ENCODE assay signal across 13 mouse cellular contexts in the genomic region with DNA sequence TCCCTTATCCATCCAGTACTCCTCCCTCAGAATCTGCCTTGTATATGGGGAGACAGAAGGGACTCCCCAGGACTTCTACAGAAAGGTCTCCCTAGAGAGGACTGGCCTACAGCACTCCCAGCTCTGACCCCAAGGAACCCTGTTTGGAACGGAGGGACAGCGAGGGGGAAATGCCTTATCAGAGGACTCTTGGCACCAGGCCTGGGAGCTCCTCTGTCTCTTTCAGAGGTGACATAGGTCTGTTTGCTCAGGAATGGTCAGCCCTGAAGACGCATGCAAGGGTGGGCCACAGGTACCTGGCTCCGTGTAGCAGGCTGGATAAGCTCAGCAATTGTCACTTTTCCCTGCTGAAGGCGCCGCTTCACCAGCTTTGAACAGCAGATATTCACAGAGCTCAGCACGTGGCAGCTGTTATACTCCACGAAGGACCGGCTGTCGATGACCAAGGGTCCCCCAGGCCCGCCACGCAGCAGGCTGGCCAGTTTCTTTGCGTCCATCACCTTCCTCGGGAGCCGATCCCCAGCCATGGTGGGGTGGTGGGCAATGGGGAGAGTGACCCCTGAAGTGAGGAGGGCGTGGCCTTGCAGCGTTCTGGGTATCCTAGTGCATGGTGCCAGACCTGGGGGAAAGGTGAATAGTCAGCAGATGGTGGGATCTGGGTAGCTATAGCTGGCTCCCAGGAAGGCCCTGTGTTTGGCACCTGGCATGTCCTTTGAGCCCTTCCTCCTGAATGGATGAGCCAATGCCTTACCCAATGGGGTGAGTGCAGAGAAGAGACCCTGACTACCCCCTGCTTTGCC. TPM values are rescaled to one million over a fixed set of nuclear protein-coding genes. Genes with fewer than 3 reads are reported as not detected.
DNase-seq lines count a peak whose midpoint lies in the region; ATAC-seq lines count a peak whose summit lies in the region.
"Had no signal": no experiment of that assay in that cellular context is flagged by ENCODE, and none has a peak within 500 bp of the region (broad histone marks: within the 10 kb centered on the region; RNA-seq: fewer than 3 reads in every experiment).

No protein-coding gene starts in this region.

- peak overlapping the region; percentile 25; the same call in 1 of the 2 replicates for H3K9ac ChIP-seq in limb, embryonic 13.5 days
- H3K9ac ChIP-seq in hindbrain, embryonic 14.5 days: peak overlapping the region; percentile 99
- H3K9ac ChIP-seq in neural tube, embryonic 12.5 days: peak overlapping the region; percentile 40

- DNase-seq in adrenal gland, adult (ENCODE audit: inconsistent age in 2 of 2, low spot score in 1 of 2): peak; percentile 42 to 59
- no peak for DNase-seq in adrenal gland, postnatal 14 days
- no peak for DNase-seq in limb, embryonic 10.5 days (ENCODE audit: low spot score)
- DNase-seq in hindbrain, embryonic 14.5 days (ENCODE audit: low spot score): no peak
- DNase-seq in thymus, postnatal 0 days (ENCODE audit: low spot score): no peak
- DNase-seq in embryo, embryonic 10.5 days (ENCODE audit: low spot score): no peak
- DNase-seq: lung, postnatal 36 days had no signal

- H3K4me1 ChIP-seq in limb, embryonic 13.5 days: peaks cover 31% of the 10 kb centered on the region
- H3K4me1 ChIP-seq in limb, embryonic 10.5 days: peaks cover 34% of the 10 kb centered on the region
- peaks cover 67% of the 10 kb centered on the region for H3K4me1 ChIP-seq in hindbrain, embryonic 14.5 days (replicated peaks; ENCODE audit: control insufficient read depth, insufficient read depth, low read length)
- peaks cover 68% of the 10 kb centered on the region for H3K4me1 ChIP-seq in neural tube, embryonic 12.5 days

- H3K27ac ChIP-seq in limb, embryonic 13.5 days: no peak overlapping the region; the same call in 1 of the 2 replicates
- no peak overlapping the region for H3K27ac ChIP-seq in limb, embryonic 10.5 days
- peak overlapping the region; percentile 84 for H3K27ac ChIP-seq in hindbrain, embryonic 14.5 days
- peak overlapping the region; percentile 86 for H3K27ac ChIP-seq in neural tube, embryonic 12.5 days

- H3K36me3 ChIP-seq in limb, embryonic 13.5 days: no peaks in the 10 kb centered on the region
- no peaks in the 10 kb centered on the region for H3K36me3 ChIP-seq in limb, embryonic 10.5 days
- peaks cover 44% of the 10 kb centered on the region for H3K36me3 ChIP-seq in hindbrain, embryonic 14.5 days (replicated peaks; ENCODE audit: control insufficient read depth, insufficient read depth)
- H3K36me3 ChIP-seq in neural tube, embryonic 12.5 days: peaks cover 31% of the 10 kb centered on the region
- H3K36me3 ChIP-seq: G1E had no signal

- peaks cover 98% of the 10 kb centered on the region for H3K27me3 ChIP-seq in limb, embryonic 13.5 days
- peaks cover 97% of the 10 kb centered on the region for H3K27me3 ChIP-seq in limb, embryonic 10.5 days (ENCODE audit: low read depth, poor library complexity, severe bottlenecking)
- no peaks in the 10 kb centered on the region for H3K27me3 ChIP-seq in hindbrain, embryonic 14.5 days (ENCODE audit: control insufficient read depth, insufficient read depth, low read length)
- H3K27me3 ChIP-seq in neural tube, embryonic 12.5 days (replicated peaks): peaks cover 10% of the 10 kb centered on the region

- ATAC-seq in limb, embryonic 13.5 days (ENCODE audit: low FRiP score, low read depth): no peak
- no peak for ATAC-seq in hindbrain, embryonic 14.5 days (ENCODE audit: low FRiP score)
- ATAC-seq in neural tube, embryonic 12.5 days (ENCODE audit: low FRiP score, low read depth): no peak

- H3K9me3 ChIP-seq in limb, embryonic 13.5 days: no peaks in the 10 kb centered on the region
- H3K9me3 ChIP-seq in limb, embryonic 10.5 days (replicated peaks): no peaks in the 10 kb centered on the region
- H3K9me3 ChIP-seq in hindbrain, embryonic 14.5 days (ENCODE audit: control insufficient read depth, low read length): no peaks in the 10 kb centered on the region
- no peaks in the 10 kb centered on the region for H3K9me3 ChIP-seq in neural tube, embryonic 12.5 days

- 62% methylated on average over 17 of the region's 17 CpGs for WGBS in limb, embryonic 13.5 days
- WGBS in limb, embryonic 10.5 days: 59% methylated on average over 17 of the region's 17 CpGs
- 42% methylated on average over 17 of the region's 17 CpGs for WGBS in hindbrain, embryonic 14.5 days
- 57% methylated on average over 17 of the region's 17 CpGs for WGBS in neural tube, embryonic 12.5 days

- H3K4me3 ChIP-seq in limb, embryonic 13.5 days: no peak overlapping the region
- no peak overlapping the region for H3K4me3 ChIP-seq in limb, embryonic 10.5 days
- 0 out of 2 replicates have a peak overlapping the region, but pooled peaks have one; percentile 2 for H3K4me3 ChIP-seq in hindbrain, embryonic 14.5 days (replicated peaks; ENCODE audit: low read length)
- no peak overlapping the region for H3K4me3 ChIP-seq in neural tube, embryonic 12.5 days

- H3K4me2 ChIP-seq in limb, embryonic 13.5 days (replicated peaks): no peak overlapping the region
- peak overlapping the region; percentile 72 for H3K4me2 ChIP-seq in hindbrain, embryonic 14.5 days (replicated peaks)
- H3K4me2 ChIP-seq in neural tube, embryonic 12.5 days (replicated peaks): peak overlapping the region; percentile 88

RNA-seq across cellular contexts. Expression of a gene that starts 5.8 kb away (rescaled TPM):
- 7.3 and 8.4 TPM in 2 replicates for total RNA-seq in adrenal gland, postnatal 14 days (2021)
- 2.3 and 2.7 TPM in 2 replicates for polyA plus RNA-seq in limb, embryonic 13.5 days (2015; fragmentation: Nextera tagmentation; extraction: Ambion mirVana)
- polyA plus RNA-seq in limb, embryonic 10.5 days (2016; fragmentation: Nextera tagmentation; extraction: Ambion mirVana): 0.26 and 0.34 TPM in 2 replicates
- 133 and 142 TPM in 2 replicates for polyA plus RNA-seq in hindbrain, embryonic 14.5 days (2014; fragmentation: Nextera tagmentation; extraction: Ambion mirVana)
- 61.6 and 63.6 TPM in 2 replicates for polyA plus RNA-seq in neural tube, embryonic 12.5 days (2016; fragmentation: Nextera tagmentation; extraction: Ambion mirVana)
- polyA plus RNA-seq in thymus, postnatal 0 days (2015; fragmentation: Nextera tagmentation; extraction: Ambion mirVana): 0.34 and 0.58 TPM in 2 replicates
- polyA plus RNA-seq: G1E had no signal

RNA-seq across cellular contexts. Expression of a gene that starts 29.0 kb away (rescaled TPM):
- total RNA-seq in adrenal gland, postnatal 14 days (2021): 47.4 and 48.6 TPM in 2 replicates
- polyA plus RNA-seq in limb, embryonic 13.5 days (2015; fragmentation: Nextera tagmentation; extraction: Ambion mirVana): 70.7 and 71.4 TPM in 2 replicates
- polyA plus RNA-seq in limb, embryonic 10.5 days (2016; fragmentation: Nextera tagmentation; extraction: Ambion mirVana): 67.8 and 74.4 TPM in 2 replicates
- 46.4 and 50.2 TPM in 2 replicates for polyA plus RNA-seq in hindbrain, embryonic 14.5 days (2014; fragmentation: Nextera tagmentation; extraction: Ambion mirVana)
- 51.3 and 52.2 TPM in 2 replicates for polyA plus RNA-seq in neural tube, embryonic 12.5 days (2016; fragmentation: Nextera tagmentation; extraction: Ambion mirVana)
- 92.2 and 93.5 TPM in 2 replicates for polyA plus RNA-seq in thymus, postnatal 0 days (2015; fragmentation: Nextera tagmentation; extraction: Ambion mirVana)

RNA-seq across cellular contexts. Expression of a gene that starts 30.7 kb away (rescaled TPM):
- total RNA-seq in adrenal gland, postnatal 14 days (2021): not detected in 2 replicates
- not detected in 2 replicates for polyA plus RNA-seq in limb, embryonic 13.5 days (2015; fragmentation: Nextera tagmentation; extraction: Ambion mirVana)
- polyA plus RNA-seq in limb, embryonic 10.5 days (2016; fragmentation: Nextera tagmentation; extraction: Ambion mirVana): not detected in 2 replicates
- polyA plus RNA-seq in hindbrain, embryonic 14.5 days (2014; fragmentation: Nextera tagmentation; extraction: Ambion mirVana): not detected in 2 replicates
- not detected in 2 replicates for polyA plus RNA-seq in neural tube, embryonic 12.5 days (2016; fragmentation: Nextera tagmentation; extraction: Ambion mirVana)
- polyA plus RNA-seq in thymus, postnatal 0 days (2015; fragmentation: Nextera tagmentation; extraction: Ambion mirVana): not detected in 2 replicates
- total RNA-seq: adrenal gland, adult 8-10 months; G1E had no signal
- polyA plus RNA-seq: cortical plate, adult 2 months; G1E; intestine, embryonic 14.5 days had no signal

RNA-seq across cellular contexts. Expression of a gene that starts 46.0 kb away (rescaled TPM):
- not detected in 2 replicates for total RNA-seq in adrenal gland, postnatal 14 days (2021)
- not detected in 2 replicates for polyA plus RNA-seq in limb, embryonic 13.5 days (2015; fragmentation: Nextera tagmentation; extraction: Ambion mirVana)
- polyA plus RNA-seq in limb, embryonic 10.5 days (2016; fragmentation: Nextera tagmentation; extraction: Ambion mirVana): not detected in 2 replicates
- not detected in 2 replicates for polyA plus RNA-seq in hindbrain, embryonic 14.5 days (2014; fragmentation: Nextera tagmentation; extraction: Ambion mirVana)
- polyA plus RNA-seq in neural tube, embryonic 12.5 days (2016; fragmentation: Nextera tagmentation; extraction: Ambion mirVana): not detected in 2 replicates
- not detected in 2 replicates for polyA plus RNA-seq in thymus, postnatal 0 days (2015; fragmentation: Nextera tagmentation; extraction: Ambion mirVana)
- total RNA-seq: adrenal gland, adult 8-10 months; G1E had no signal
- polyA plus RNA-seq: cortical plate, adult 2 months; G1E; intestine, embryonic 14.5 days had no signal

RNA-seq across cellular contexts. Expression of a gene that starts 54.6 kb away (rescaled TPM):
- total RNA-seq in adrenal gland, postnatal 14 days (2021): not detected in 2 replicates
- polyA plus RNA-seq in limb, embryonic 13.5 days (2015; fragmentation: Nextera tagmentation; extraction: Ambion mirVana): not detected in 2 replicates
- polyA plus RNA-seq in limb, embryonic 10.5 days (2016; fragmentation: Nextera tagmentation; extraction: Ambion mirVana): not detected in 2 replicates
- polyA plus RNA-seq in hindbrain, embryonic 14.5 days (2014; fragmentation: Nextera tagmentation; extraction: Ambion mirVana): 0.15 TPM in 1 of 2 replicates, not detected in the other
- polyA plus RNA-seq in neural tube, embryonic 12.5 days (2016; fragmentation: Nextera tagmentation; extraction: Ambion mirVana): not detected in 2 replicates
- not detected in 2 replicates for polyA plus RNA-seq in thymus, postnatal 0 days (2015; fragmentation: Nextera tagmentation; extraction: Ambion mirVana)
- total RNA-seq: adrenal gland, adult 8-10 months; G1E had no signal
- polyA plus RNA-seq: cortical plate, adult 2 months; G1E; intestine, embryonic 14.5 days had no signal

Comparison
In these comparisons a context has a peak if more than half of its experiments do, and no peak if none do; other contexts are left out.
1. DNase-seq: peak in adrenal gland, adult (2 of 2); none in adrenal gland, postnatal 14 days (single experiment), limb, embryonic 10.5 days (single experiment), hindbrain, embryonic 14.5 days (single experiment), thymus, postnatal 0 days (single experiment) and embryo, embryonic 10.5 days (single experiment).
2. H3K27ac ChIP-seq: peak in hindbrain, embryonic 14.5 days (single experiment) and neural tube, embryonic 12.5 days (single experiment); none in limb, embryonic 13.5 days (single experiment) and limb, embryonic 10.5 days (single experiment).
3. H3K9ac ChIP-seq: peak in every context shown above with its lines; median percentile 99 in hindbrain, embryonic 14.5 days; 40 in neural tube, embryonic 12.5 days; 25 in limb, embryonic 13.5 days.
4. RNA of a gene that starts 5.8 kb away (polyA plus RNA-seq): 133 to 142 TPM in hindbrain, embryonic 14.5 days and 61.6 to 63.6 TPM in neural tube, embryonic 12.5 days; 2.3 to 2.7 TPM in limb, embryonic 13.5 days, 0.34 to 0.58 TPM in thymus, postnatal 0 days and 0.26 to 0.34 TPM in limb, embryonic 10.5 days; every median in the first group is over 10 times any median in the second.